Mouse (Mus musculus) liver (tissue): ENCODE data around the gene Ankrd34c.

ENCODE experiments used
- DNase-seq: peaks from one replicate; pipeline ENCODE4 v3.0.0-alpha.2; 2020; ENCODE audit warnings: mixed read lengths

The Ankrd34c gene

DNA sequence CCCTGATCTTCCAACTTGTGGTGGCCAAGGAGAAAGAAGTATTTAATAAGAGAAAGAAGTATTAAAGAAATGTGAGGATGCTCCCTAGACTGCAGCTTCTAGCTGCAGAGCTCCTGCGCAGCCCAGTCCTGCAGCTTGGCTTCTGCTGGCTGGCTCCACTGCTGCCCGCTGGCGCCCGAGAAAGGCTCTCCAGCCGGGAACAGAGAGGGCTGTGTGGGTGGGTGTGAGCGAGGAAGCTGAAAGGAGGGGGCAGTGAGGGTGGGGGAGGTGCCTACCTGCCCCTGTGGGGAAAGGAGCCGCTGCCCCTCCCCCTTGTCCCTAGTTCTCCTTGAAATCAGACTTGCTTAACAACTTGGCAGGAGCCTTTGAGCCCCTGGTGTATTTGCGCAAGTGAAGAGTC is at the start of gene Ankrd34c:
Gene Ankrd34c, minus strand, starts transcription at position 181 of the 400 bp plus-strand sequence.
- DNase-seq = no peak

DNA sequence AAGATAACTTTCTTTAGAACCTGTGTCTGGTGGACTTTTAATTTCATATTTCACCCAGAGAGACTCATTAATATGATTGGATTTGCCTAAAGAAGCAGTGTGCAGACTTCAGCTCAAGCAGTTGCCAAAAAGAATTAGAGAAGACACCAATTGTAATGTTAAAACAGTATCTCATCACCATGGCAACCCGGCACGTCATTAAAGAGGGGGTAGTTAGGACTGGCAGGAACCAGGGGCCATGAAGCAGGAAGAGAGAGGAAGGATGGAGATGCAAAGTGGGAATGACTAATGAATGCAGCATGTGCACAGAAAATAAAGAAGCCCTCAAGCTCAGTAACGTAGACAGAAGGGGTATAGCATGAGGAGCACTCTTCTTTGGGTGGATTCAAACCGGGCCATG is 49.3 kb upstream of the Ankrd34c start:
- DNase-seq = no peak

GRCm38 (mm10) chr9:89781395-89781927 is 43.2 kb upstream of the Ankrd34c start:
- DNase-seq = no peak

GRCm38 (mm10) chr9:89779237-89779636 is 41.0 kb upstream of the Ankrd34c start:
- no peak for DNase-seq

DNA sequence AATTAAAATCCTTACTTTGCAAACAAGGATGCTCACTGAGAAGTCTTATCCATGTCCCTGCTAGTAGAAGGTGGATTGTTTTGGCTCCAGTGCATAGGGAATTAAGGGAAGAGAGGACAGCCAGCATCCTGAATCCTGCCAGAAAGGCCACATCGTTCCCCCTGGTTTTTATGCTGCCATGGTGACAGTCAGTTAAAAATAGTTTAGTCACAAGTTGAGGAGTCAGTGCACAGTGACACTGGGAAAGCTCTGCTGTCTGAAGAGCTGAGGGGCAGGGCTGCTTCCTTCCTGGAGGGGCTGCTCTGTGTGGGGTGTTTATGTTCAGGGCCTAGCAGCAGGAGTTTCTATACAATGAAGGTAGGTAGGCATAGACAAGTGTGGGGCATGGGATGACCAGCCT is 32.9 kb upstream of the Ankrd34c start:
- DNase-seq = no peak

GRCm38 (mm10) chr9:89762017-89762416 is 23.7 kb upstream of the Ankrd34c start:
- DNase-seq = no peak

GRCm38 (mm10) chr9:89758569-89758968 is 20.3 kb upstream of the Ankrd34c start:
- no peak for DNase-seq

- no peak for DNase-seq
Measured at GRCm38 (mm10) chr9:89758139-89758538, 19.9 kb upstream of the Ankrd34c start.

DNA sequence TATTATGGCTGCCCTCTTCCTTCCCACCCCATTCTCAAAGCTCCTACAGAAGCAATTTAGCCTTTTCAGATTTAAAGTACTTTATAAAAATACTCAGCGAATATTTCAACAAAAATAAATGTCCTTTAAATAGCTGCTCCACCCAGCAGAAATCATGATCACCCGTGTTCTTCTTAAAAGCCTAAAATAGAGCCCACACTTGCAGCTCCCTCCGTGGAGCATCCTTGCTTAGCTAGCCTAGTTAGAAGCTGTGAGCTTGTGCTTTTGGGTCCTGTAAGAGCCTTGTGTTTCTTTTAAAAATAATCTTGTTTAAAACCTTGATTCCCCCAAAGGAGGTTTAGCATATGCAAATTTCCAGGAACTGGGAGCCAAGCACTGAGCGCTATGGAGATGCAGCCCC is 19.3 kb upstream of the Ankrd34c start:
- no peak for DNase-seq

DNA sequence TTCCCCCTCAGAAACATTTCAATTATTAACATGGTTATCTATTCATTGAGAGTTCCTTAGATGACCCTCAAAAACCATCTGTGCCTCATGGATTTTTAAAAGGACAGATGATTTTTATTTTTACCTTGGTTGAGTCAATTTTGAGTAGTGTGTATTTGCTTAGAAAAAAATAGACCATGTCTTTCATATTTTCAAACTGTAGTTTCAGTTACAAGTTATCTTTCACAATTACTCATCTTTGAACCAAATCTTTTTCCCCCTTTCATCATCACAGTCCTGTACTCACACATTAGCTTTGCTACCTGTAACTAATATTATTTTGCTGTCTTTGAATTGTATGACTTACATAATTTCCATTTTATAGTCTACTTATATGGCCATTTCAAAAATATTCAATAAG is 1.8 kb upstream of the Ankrd34c start:
- no peak for DNase-seq

DNA sequence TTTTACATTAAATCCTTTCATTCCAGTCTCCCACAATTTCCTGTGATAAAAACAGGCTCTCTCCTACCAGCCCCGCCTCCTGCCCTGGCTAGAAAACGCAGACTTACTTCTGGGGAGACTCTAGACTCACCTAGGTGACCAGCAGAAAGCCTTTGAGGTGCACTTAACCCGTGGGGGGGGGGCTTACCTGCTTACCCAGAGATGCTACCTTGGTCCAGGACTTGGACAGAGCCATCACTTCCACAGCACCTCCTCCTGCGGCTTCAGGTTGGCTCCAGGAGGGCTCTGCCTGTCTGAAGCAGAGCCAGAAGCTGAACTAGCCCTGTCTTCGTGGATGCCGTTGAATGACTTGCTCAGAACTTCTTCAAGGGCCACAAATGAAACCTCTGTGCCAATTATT is 387 bp downstream of the Ankrd34c start:
- no peak for DNase-seq

DNA sequence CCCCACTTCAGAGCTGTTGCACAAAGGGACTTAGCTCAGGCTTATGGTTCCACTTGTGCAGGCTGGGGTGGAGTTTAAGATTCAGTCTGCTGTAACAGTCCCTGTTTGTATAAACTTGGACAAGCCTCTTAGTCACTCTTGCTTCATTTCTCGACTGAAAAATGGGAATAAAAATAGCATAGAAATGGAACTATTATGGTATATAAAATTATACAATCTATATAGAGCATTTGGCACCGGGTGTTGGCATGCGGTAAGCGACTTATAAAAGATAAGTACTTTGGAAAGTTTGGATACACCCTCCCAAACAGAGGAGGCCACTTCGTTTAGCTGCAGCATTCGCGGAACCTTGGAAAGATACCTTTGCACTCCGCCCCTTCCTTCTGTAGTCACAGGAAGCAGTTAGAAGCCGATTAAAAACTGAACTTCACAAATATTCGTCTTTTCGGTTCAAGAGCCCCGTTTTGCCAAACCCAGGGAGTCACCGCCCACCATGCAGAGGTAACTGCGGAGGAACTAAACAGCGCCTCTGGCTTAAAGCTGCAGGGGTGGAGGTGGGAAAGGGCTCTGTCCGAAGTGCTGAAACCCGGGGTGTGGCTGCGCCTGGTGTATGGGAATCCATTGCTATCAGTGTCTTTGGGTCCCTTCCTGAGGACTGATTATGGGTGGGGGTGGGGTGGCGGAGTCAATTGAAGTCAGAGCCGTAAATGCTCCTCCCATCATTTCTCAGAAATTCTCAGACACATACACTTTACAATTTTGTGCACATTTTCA is 1.2 kb downstream of the Ankrd34c start:
- peak; percentile 44 for DNase-seq

DNA sequence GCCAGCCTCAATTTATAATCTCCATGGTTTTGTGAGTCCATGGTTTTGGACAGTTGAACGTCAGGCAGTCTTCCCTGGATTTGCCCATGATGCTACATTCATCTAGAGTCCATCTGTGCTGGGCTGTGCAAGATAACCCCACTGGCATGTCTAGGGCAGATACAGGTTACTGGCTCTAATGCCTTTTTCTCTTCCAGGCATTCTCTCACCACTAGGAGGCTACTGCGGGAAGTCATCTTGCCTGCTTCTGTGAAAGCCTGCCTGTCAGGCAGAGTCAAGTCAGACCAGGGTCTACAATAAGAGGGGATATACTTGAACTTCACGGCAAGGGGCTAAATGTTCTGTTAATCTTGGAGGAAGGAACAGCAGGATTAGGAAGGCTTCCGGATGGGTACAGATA is 31.4 kb downstream of the Ankrd34c start:
- DNase-seq = no peak

- DNase-seq = no peak
Measured at GRCm38 (mm10) chr9:89705197-89705533, 33.1 kb downstream of the Ankrd34c start.

- DNase-seq = peak; percentile 90
Measured at GRCm38 (mm10) chr9:89704265-89705196, 33.7 kb downstream of the Ankrd34c start, which contains the start of gene Tmed3. Gene Tmed3 (minus strand): TSS chr9:89705068.

DNA sequence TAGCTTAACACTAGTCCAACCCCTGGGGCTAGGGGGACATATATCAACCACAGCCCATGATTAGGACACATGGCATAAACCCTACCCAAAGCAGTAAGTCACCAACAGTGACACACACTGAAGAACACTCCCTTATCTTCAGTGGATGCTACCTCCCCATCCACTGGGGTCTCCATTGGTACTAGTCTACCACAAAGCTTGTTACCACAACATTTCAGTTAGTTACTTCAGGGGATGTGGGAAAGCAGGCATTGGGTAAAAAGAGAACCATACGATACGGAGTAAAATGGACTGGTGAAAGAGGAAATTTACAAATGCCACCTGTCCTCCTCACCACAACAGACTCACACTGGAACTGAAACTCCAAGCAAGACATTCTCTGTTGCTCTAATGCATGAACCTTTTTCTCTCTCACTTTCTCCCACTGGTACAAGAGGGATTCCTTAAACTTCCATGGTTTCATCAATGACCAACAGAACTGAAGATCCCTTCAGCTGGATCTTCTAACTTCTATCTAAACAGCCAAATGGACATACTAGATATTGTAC is 37.3 kb downstream of the Ankrd34c start:
- DNase-seq = no peak

DNA sequence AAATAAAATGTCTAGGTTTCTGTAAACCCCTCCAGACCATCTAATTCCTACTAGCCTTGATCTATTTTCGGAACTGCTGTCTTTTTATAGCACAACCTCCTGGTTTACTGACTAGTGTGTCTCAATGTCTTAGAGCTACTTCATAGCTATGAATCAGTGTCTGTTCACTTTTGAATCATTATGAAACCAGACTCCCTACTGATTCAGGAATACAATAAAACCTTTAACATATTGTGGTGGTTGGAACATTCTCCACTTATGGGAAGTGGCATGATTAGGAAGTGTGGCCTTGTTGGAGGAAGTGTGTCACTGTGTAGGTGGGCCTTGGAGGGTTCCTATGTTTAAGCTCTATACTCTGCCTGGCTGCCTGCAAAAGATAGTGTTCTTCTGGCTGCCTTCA is 43.1 kb downstream of the Ankrd34c start:
- no peak for DNase-seq

GRCm38 (mm10) chr9:89693670-89694069 is 44.6 kb downstream of the Ankrd34c start:
- DNase-seq = no peak

GRCm38 (mm10) chr9:89689179-89689578 is 49.1 kb downstream of the Ankrd34c start:
- no peak for DNase-seq

DNA sequence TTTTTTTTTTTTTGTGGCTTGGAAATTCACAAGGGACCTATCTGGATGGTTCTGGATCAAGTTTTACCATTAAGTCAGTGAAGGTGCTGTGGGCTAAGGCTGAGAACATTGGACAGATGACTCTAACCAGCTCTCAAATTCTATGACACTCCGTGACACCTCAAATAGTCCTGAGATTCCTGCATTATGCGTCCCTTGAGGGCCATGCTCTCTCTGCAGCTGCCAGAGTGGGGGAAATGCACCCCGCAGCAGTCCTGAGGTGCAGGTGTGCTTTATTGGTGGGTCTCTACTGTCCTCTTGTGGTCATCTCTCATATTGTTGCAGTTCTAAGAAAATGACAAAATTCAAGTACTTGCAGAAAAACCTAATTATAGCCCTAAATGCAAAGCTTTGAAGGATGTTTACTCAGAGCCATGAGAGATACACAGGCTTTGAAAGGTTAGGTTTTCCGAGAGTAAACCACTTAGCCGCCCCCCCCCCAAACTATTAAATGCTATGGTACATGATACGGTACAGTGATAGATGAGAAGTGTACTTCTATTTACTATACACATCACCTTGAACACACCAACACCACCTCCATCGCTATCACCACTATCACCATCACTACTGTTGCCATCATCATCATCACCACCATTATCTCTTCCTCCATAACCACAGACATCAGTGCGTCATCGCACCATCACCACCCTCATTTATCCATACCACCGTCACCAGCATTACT is 50.6 kb downstream of the Ankrd34c start:
- DNase-seq = no peak

GRCm38 (mm10) chr9:89686262-89686661 is 52.0 kb downstream of the Ankrd34c start:
- DNase-seq = no peak

DNA sequence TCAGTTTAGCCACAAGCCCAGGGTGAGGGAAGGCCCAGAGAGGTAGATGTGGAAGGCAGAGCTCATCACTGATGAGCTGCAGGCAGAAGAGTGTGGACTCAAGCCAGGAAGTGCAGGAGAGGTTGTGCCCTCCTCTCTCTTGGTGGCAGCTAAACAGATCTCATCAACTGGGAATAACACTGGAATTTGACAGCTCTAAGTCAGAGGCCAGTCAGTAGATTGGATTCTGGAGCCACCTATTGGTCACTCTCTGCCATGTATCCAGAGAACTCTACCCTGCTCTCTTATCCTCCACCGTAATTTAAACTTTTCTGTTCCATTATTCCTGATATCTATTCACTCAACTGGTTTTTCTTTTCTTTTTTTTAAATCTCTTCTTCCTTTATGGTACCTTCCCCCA is 59.3 kb downstream of the Ankrd34c start:
- no peak for DNase-seq
